Mouse (Mus musculus) urinary bladder, adult 2 months (tissue): ENCODE data around the gene Trp73. TPM values are rescaled to one million over a fixed set of nuclear protein-coding genes. Genes with fewer than 3 reads are reported as not detected.

ENCODE experiments used
- polyA plus RNA-seq: library from polyadenylated mRNA; depleted of rRNA; stranded (reverse); fragments of >200 nt; gene quantifications from 2 replicates; pipeline ENCODE4 v1.2.3, GENCODE M21; 2012; rRNA removed

The Trp73 gene
- polyA plus RNA-seq, 1 experiment = 0.03 TPM

Other genes starting within 250 kb of the Trp73 start
- gene A430005L14Rik, start 183.0 kb downstream of the Trp73 start, polyA plus RNA-seq = 31.4 and 40.4 TPM in 2 replicates
- gene Dffb, start 165.1 kb downstream of the Trp73 start, polyA plus RNA-seq = 10.5 and 14.1 TPM in 2 replicates
- 9.9 and 14.0 TPM in 2 replicates for gene Cep104, start 165.0 kb downstream of the Trp73 start, polyA plus RNA-seq
- 26.7 and 28.7 TPM in 2 replicates for gene Lrrc47, start 128.5 kb downstream of the Trp73 start, polyA plus RNA-seq
- 46.9 and 48.1 TPM in 2 replicates for gene Smim1, start 114.0 kb downstream of the Trp73 start, polyA plus RNA-seq
- not detected in 2 replicates for gene Ccdc27, start 97.5 kb downstream of the Trp73 start, polyA plus RNA-seq
- 12.1 and 13.2 TPM in 2 replicates for gene Wrap73, start 2.2 kb upstream of the Trp73 start, polyA plus RNA-seq
- 164 and 166 TPM in 2 replicates for gene Tprgl, start 20.5 kb upstream of the Trp73 start, polyA plus RNA-seq
- 7.6 and 11.1 TPM in 2 replicates for gene Megf6, start 30.5 kb upstream of the Trp73 start, polyA plus RNA-seq
- 10.9 and 11.4 TPM in 2 replicates for gene Arhgef16, start 161.5 kb upstream of the Trp73 start, polyA plus RNA-seq
- gene B230104I21Rik, start 195.9 kb upstream of the Trp73 start, polyA plus RNA-seq = not detected in 2 replicates